Mouse (Mus musculus) kidney, adult 8-10 months (tissue): ENCODE data around the gene Csnk2b.
A peak's percentile ranks its signal among the peaks of the same experiment; 100 is the strongest.

Source experiments
- DNase-seq, 2 experiments: peaks; one replicate each; pipeline ENCODE4 v3.0.0; 2022

Csnk2b gene

GRCm38 (mm10) chr17:35085208-35085865, 36.5 kb downstream of the Csnk2b start, which contains the start of gene Ly6g6f:
Gene Ly6g6f, minus strand, starts transcription at chr17:35085610.
- no peak for DNase-seq

DNA sequence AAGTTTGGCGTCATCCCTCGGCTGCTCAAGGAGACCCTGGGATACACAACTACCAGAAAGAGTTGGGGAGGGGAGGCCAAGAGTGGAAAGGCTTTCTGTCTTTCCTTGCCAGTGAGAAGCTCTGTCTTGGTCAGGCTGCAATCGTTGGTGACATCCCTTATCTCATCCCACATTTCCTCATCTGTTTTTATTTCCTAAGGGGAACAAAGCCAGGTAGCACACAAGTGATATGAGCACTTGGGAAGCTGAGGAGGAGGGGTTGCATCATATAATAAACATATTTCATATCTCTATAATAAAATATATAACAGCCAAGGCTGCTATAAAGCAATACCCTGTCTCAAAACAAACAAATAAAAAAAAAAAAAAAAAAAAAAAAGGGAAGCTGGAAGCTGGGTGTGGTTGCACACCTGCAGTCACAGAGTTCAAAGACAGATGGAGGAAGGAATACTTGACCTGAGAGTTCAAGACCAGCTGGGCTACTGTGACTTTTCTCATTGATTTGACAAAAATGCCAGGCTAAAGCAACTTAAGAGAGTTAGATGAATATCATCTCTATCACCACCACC, 37.8 kb downstream of the Csnk2b start:
- no peak for DNase-seq

DNA sequence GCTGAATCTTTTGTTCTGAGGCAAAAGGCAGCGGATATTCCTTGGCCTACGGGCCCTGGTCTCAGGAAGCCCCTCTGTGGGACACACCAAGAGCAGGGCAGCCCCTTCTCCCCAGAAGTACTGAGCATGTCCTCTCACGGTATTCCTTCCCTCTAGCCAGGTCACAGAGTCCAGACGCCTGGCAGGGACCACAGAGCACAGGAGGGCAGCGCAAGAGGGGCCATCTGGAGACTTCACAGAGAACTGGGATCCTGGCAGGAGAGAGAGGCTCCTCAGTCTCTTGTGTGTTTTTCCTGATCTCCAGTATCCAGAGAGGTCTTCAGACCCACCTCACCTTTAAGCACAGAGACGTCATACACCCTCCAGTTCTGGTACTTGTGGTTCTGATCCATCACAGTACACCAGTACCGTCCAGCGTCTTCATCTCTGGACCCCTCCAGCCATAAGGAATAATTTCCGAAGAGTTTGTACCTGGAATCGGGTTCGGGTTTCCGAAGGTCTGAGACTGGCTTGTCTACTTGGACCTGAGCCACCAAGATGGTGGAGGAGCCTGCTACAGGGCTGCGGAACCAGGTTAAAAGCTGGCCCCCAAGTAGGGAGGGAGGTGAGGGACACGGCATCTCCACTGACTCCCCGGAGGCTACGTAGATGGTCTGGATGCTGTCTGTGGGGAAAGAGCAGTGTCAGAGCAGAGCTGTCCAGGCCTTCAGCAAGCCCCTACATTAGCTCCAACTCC, 38.8 kb downstream of the Csnk2b start:
- no peak for DNase-seq

DNA sequence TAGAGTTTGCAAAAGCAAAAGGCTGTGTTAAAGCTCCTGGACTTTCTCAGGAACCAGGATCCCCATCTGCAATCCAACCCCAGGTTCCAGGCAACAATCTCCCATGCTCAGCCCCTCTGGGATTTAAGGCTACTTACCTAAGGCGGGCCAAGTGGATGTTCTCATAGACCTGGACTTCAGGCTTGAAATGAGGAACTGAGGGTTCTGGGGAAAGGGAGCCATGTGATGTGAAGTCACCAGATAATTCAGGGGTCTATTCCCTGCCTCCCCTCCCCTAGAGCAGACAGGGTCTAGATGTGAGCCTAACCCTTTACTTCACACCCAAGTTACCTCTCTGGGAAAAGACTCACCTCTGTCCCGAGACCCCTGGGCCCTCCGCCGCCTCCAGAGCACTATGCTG, 41.1 kb downstream of the Csnk2b start:
- no peak for DNase-seq

GRCm38 (mm10) chr17:35080248-35080647, 41.6 kb downstream of the Csnk2b start:
- no peak for DNase-seq

DNA sequence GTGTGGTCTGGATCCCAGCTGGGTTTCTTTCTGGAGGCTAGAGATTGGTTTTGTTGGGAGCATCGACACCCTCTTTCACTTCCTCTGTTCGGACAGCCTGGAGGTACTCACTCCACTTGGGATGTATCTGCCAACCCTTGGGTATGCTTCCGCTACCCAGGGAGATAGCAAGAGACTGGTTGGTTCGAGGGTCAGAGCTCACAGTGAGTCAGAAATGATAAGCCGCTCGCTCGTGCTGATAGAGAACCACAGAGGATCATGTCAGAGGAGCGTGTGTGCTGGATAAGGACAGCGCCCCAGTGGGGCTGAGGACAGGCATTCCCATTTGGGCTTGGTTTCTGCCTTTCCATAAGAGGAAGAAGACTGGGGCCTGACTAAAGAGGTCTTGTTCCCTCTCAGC, 42.1 kb downstream of the Csnk2b start:
- DNase-seq, result no peak

DNA sequence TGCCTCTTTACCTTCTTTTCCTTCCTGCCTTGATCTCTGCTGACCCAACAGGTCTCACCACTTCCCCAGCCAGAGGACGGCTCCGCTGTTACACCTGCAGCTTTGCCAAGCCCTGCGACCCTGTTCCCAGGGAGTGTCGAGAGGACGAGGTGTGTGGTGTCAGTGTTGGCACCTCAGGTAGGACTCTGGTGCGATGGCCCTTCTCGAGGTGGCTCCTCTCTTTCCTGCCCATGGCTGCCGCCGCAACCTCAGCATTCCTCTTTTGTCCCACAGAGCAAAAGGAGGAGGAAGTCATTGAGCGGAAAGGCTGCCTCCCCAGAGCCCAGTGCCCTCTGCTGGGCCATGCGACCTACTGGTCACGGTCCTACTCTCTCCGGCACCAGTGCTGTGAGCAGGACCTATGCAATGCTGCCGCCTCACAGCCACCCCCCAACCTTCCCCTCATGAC, 44.0 kb downstream of the Csnk2b start, which contains the start of gene Ly6g6d:
Gene Ly6g6d, minus strand, starts transcription at position 280 of the 448 bp plus-strand sequence.
- peak; percentile 63 to 69 for DNase-seq

GRCm38 (mm10) chr17:35077285-35077684, 44.6 kb downstream of the Csnk2b start:
- DNase-seq, result no peak

DNA sequence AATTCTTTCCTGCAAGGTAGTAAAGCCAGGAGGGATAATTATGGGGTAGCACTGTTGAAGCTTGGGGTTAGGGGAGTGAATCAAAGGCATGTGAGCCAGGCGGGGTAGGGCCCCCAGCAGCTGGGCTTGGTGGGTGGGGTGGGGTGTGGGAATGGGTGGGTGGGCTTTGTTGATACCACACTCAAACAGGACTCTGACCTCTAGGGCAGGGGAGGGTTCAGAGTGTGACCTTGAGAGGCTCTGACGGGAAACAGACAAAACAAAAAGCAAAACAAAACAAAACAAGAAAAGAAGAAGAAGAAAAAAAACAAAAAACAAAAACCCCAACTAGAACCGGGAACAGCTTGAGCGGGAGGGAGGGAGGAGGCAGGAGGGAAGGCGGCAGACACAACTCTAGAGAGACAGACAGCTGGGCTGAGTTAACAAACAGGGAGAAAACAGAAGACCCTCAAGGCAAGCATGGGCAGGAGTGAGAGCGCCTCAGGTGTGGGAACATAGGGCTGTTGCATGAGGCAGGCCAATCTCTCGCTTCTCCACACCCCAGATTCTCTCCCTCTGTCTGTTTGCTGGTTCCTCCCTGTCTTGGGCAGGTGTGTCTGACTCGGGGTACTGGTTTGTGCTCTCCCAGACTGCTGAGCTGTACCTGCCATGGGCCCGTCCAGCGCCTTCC, 45.2 kb downstream of the Csnk2b start, which contains the start of gene Ly6g6e:
Gene Ly6g6e, plus strand, starts transcription at position 396 of the 670 bp plus-strand sequence.
- no peak for DNase-seq

DNA sequence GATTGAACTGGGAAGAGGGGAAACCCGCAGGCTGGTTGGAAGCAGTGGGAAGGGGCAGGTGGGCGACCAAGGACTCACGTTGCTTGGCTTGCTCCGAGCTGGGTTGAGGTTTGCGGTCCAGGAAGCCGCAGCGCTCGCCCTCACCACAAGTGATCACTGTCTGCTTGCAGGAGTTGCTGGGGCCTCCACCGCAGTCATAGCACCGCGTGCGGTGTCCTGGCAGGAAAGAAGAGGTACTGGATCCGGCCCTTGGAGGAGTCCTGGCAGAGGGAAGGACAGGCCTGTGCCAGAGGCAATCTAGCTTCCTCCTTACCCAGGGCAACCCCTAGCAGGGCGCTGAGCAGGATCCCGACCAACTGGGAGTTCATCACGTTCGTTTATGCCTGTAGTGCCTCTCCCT, 47.8 kb downstream of the Csnk2b start:
- no peak for DNase-seq

DNA sequence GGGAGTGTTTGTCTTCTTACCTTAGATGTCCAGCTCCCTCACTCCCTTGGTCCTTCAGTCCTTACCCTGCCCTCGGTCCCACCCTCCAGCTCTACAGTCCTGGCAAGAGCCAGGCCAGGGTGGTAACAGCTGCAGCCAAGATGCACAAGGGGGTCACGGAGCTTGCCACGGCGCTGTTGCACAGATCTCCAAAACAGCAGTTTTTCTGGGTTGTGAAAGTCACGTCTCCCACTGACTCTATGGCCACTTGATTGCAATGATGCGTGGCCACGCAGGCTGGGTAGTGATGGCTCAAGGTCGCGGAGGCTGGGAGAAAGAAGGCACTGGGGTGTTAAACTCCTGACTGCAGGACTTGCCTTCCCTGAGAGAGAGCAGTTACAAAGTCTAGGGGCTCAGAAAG, 50.4 kb downstream of the Csnk2b start:
- no peak for DNase-seq

DNA sequence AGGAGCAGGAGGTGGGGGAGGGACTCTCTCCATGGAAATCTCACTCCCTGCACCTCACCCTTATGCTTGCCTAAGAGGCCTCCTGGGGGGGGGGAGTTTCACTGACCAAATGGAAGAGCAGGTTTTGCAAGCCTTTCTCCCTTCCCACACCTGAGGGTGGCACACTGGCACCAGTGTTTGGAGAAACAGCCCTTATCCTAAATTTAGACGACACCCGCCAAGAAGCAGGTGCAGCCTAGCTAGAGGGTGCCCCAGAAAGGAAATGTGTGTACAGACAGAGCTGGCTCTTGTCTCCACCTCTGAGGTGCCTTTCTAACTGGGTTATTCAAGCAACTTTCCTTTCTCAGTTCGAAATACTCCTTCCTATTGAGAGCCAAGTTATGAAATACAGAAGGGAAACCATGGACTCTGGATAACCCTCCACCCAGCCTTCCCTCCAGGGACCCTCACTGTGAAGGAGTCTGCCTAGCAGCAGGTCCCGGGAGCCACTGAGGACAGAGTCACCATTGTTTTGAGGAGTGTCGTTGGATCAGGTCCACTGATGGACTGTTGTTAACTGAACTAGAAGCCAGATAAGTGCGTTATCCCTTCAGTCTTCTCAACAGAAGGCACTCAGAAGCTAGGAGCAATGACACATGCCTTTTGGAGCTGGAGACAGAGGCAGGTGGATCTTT, 51.2 kb downstream of the Csnk2b start:
- no peak for DNase-seq

GRCm38 (mm10) chr17:35068213-35068914, 53.5 kb downstream of the Csnk2b start:
- no peak for DNase-seq
